Mouse (Mus musculus) embryonic stem cell, embryonic (primary cell): ENCODE measurements around the gene Ascc1.

Experiments
- CTCF ChIA-PET, 4 experiments: fragments of 300-600 bp in 2 of 4; fragments of 350-600 bp in 2 of 4; sonication (Branson Sonifier 250); formaldehyde crosslinking; loops; one replicate each; lab custom pipeline; 2022; ENCODE audit warnings: inconsistent platforms in 2 of 4; lab: Charles Lee
- POLR2A ChIA-PET, 4 experiments: fragments of 300-600 bp in 2 of 4; fragments of 350-600 bp in 2 of 4; sonication (Branson Sonifier 250); formaldehyde crosslinking; loops; one replicate each; lab custom pipeline; 2022; ENCODE audit warnings: antibody characterized with exemption in 4 of 4, inconsistent platforms in 1 of 4; lab: Charles Lee

Ascc1 gene

DNA sequence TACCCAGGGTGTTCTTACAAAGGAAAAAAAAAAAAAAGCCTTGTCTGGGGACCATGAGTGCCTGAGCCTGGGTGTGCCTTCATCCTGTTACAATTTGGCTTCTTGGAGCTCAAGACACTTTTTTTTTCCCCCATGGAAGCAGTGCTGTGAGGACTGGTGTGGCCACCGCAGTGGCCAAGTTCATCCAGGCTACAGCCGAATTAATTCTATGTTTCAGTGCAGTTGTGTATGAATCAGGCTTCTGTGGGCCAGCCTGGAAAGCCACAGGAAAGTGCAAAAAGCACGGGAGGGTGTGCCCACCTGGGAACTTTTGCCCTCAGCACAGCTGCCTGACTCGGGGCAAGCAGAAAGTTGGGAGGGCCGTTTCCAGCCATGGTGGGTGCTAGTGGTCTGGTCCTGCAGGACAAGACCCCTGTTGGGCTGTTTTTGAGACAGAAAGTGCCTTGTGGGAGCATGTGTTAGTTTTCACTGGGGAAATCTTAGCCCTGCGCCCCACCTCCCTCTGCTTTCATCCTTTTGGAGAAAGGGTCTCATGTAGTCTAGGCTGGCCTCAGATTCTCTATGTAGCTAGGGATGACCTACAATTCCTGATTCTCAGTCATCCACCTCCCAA, 32.0 kb upstream of the Ascc1 start:
- ChIA-PET CTCF (interaction anchor here (0.6 to 1.9 kb wide), 10 partner anchors 13 to 481 kb away, joined by 3 to 6 read pairs (median 4); partner anchors contain the start of gene Anapc16 (in 1 of the 4)), POLR2A (interaction anchor here in 3 of 4 experiments (0.6 to 2.3 kb wide), 23 partner anchors 9 to 861 kb away, joined by 3 to 14 read pairs (median 4); partner anchors contain the start of gene Ddit4 (in 2 of the 3))

DNA sequence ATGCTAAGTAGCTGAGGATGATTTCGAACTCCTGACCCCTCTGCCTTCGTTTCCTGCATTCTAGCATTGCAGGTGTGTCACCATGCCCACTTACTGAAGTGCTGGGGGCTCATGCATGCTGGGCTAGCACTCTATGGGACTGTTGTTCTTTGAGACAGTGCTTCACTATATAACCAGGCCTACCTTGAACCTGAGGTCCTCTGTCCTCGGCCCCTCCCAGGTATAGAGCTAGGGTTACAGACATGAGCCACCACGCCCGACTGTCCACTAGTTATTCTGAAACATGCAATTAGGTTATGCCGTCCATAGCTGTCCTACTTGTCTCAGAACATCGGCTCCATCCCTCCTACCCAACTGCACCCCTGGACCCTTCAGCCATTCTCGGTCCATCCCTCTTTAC, 30.8 kb upstream of the Ascc1 start:
- CTCF ChIA-PET, result interaction anchor here in 1 of 4 experiments (1.2 to 1.4 kb wide), 2 partner anchors 14 to 95 kb away, joined by 3 to 5 read pairs; no protein-coding TSS in a partner anchor
- POLR2A ChIA-PET, result interaction anchor here in 3 of 4 experiments (0.9 to 8.8 kb wide), 14 partner anchors 7 to 68 kb away, joined by 3 to 84 read pairs (median 4); partner anchors contain the start of genes Ddit4 (in 2 of the 3), Anapc16 (in 1 of the 3) and Ascc1 (in 1 of the 3)

DNA sequence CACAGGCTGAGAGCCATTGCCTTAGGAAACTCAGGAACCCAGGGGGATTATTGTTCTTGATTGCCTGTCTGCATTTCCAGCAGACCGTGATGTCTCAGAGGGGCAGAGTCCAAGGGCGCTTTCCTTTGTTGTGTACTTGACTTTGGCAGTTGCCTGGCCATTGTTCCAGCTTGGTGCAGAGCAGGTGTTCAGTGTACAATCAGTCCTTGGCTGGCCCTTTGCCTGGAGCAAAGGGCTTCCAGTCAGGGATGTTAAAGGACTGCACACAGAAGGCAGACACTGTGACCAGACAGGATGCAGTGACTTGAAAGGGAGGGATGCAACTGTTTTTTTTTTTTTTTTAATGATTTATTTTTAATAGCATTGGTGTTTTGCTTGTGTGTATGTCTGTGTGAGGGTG, 30.1 kb upstream of the Ascc1 start:
- ChIA-PET CTCF (interaction anchor here in 3 of 4 experiments (0.6 to 1.4 kb wide), 5 partner anchors 13 to 219 kb away, joined by 3 to 8 read pairs (median 4); no protein-coding TSS in a partner anchor), POLR2A (interaction anchor here in 3 of 4 experiments (0.9 to 8.8 kb wide), 15 partner anchors 8 to 69 kb away, joined by 3 to 84 read pairs (median 4); partner anchors contain the start of genes Ddit4 (in 2 of the 3), Anapc16 (in 1 of the 3) and Ascc1 (in 1 of the 3))

DNA sequence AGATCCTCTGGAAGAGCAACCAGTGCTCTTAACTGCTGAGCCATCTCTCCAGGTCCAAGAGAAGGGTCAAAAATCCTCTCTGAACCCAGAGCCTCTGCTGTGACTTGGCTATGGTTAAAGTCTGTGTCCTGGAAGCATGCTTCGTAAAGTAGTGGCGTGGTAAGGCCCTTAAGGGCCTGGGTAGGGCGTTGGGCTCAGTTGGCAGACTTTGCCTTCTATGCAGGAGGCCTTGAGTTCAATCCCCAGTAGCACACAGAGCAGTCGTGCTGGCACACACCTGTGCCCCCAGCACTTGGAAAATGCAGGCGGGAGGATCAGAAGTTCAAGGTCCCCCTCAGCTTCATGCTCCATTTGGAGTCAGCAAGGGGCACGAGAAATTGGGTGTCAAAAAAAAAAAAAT, 29.6 kb upstream of the Ascc1 start:
- ChIA-PET POLR2A (interaction anchor here in 2 of 4 experiments (1.0 to 8.8 kb wide), 10 partner anchors 9 to 70 kb away, joined by 3 to 84 read pairs (median 4); partner anchors contain the start of genes Anapc16 (in 1 of the 2), Ascc1 (in 1 of the 2) and Ddit4 (in 1 of the 2)), CTCF (interaction anchor here in 3 of 4 experiments (0.6 to 2.5 kb wide), 5 partner anchors 8 to 218 kb away, joined by 3 to 10 read pairs (median 4); no protein-coding TSS in a partner anchor)

DNA sequence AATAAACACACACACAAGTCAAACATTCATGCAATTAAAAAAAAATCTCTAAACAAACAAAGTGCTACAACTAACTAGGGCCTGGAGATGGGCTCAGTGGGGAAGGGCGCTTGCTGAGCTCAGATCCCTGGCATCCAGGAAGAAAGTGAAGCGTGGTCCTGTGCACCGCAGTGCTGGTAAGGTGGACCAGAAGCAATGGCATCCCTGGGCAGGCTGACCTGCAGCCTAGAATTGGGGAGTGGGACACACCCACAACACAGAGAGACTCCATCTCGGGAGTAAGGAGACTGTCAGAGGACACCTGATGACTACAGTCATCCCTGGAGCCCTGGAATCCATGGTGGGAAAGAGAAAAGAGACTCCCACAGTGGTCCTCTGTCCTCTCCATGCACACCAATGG, 29.2 kb upstream of the Ascc1 start:
- CTCF ChIA-PET, result interaction anchor here in 3 of 4 experiments (0.7 to 2.5 kb wide), 7 partner anchors 8 to 218 kb away, joined by 3 to 10 read pairs (median 6); no protein-coding TSS in a partner anchor
- POLR2A ChIA-PET, result interaction anchor here in 3 of 4 experiments (0.8 to 8.8 kb wide), 18 partner anchors 9 to 79 kb away, joined by 3 to 84 read pairs (median 7); partner anchors contain the start of genes Anapc16 (in 2 of the 3), Ddit4 (in 2 of the 3) and Ascc1 (in 1 of the 3)

DNA sequence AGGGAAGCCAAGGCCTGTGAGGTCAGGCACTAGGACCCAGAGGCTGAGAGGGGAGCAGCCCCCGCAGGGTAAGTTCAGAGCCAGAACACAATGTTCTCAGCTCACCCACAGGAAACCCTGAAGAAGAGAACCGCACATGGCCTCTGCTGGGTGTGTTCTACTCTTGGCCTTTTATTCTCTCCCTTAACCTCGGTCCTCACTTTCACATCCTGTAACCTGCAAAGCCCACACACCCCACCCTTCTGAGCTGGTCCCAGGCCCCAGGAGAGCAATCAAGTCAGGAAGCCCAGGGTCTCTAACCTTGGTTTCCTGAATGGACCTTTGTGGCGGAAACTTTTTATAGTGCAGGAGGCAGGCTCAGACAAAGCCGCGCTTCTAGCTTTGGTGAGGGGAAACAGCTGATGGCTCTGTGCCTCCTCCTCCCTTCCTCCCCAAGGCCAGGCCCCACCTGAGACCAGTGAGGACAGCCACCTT, 28.4 kb upstream of the Ascc1 start:
- POLR2A ChIA-PET, result interaction anchor here in 3 of 4 experiments (0.6 to 8.8 kb wide), 36 partner anchors 9 to 192 kb away, joined by 3 to 84 read pairs (median 5); partner anchors contain the start of genes Anapc16 (in 2 of the 3), Ddit4 (in 2 of the 3) and Ascc1 (in 1 of the 3)
- CTCF ChIA-PET, result interaction anchor here (0.5 to 2.5 kb wide), 12 partner anchors 9 to 271 kb away, joined by 3 to 10 read pairs (median 4); no protein-coding TSS in a partner anchor

DNA sequence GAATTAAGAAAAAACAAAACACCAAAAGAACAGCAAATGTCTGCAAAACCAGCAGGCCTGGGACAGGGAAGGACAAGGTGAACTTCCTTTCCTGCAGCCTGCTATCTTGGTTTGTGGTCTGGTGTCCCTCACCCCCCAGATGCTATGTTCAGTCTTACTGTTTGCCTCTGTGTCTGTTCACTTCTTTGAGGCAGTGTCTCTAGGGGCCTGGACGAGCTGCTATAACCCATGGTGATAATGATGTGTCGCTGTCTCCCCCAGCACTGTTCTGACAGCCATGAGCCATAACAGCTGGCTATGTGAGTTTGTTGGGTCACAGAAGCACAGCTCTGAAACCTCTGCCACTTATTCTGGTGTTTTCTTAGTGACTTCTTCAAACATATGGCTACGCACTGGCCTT, 27.8 kb upstream of the Ascc1 start:
- ChIA-PET CTCF (interaction anchor here (0.5 to 2.5 kb wide), 12 partner anchors 10 to 270 kb away, joined by 3 to 10 read pairs (median 4); no protein-coding TSS in a partner anchor), POLR2A (interaction anchor here (0.6 to 8.8 kb wide), 34 partner anchors 9 to 1609 kb away, joined by 3 to 84 read pairs (median 5); partner anchors contain the start of genes Ddit4 (in 3 of the 4), Anapc16 (in 1 of the 4) and Ascc1 (in 1 of the 4))

DNA sequence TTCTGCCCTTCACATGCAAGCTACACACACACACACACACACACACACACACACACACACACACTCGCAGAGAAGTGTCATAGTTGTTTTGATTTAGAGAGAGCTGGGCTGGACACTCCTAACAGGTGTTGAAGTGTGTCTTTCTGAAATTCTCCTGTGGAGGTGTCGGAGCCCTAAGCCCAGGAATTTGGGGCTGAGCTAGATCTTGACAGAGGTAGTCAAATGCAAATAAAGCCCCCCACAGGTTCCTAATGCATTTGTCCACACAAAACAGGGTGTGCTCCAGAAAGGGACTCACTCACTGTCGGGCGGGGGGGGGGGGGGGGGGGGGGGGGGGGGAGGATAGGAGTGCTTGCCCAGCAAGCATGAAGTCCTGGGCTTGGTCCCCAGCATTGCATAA, 25.5 kb upstream of the Ascc1 start:
- ChIA-PET CTCF (interaction anchor here (0.6 to 1.7 kb wide), 20 partner anchors 10 to 1877 kb away, joined by 3 to 9 read pairs (median 4); partner anchors contain the start of genes Anapc16 (in 1 of the 4) and Ascc1 (in 1 of the 4)), POLR2A (interaction anchor here (0.6 to 8.8 kb wide), 34 partner anchors 9 to 1480 kb away, joined by 3 to 84 read pairs (median 4); partner anchors contain the start of genes Anapc16 (in 2 of the 4), Ascc1 (in 2 of the 4) and Ddit4 (in 2 of the 4))

DNA sequence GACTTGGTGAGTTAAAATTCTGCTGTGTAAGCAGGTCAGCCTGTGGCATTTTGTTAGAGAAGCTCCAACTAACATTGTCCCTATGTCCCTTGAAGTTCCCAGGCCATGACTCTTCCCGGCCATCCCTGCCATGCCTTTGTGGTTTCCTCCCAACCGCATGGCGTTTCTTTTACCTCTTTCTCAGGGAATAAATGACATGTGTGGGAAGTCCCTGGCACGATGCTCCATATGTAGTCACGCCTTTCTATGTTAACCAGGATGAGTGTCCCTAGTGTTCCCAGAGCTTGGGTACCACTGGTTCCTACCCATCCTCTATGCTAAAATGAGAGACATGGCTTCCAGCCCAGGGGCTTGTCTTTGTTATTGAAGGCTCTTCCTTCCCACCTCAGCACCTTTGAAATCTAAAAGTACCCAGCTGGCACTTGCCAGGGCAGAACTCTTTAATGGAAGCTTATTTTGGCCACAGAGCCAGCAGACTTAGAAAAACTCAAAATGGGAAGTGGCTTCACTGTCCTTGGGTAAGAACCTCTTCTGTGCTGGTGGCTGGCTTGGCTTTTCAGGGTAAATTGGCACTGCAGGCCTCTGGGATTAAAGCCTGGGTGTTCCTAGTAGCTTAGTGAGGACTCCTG, 24.8 kb upstream of the Ascc1 start:
- CTCF ChIA-PET, result interaction anchor here (0.6 to 1.7 kb wide), 17 partner anchors 10 to 957 kb away, joined by 3 to 9 read pairs (median 4); no protein-coding TSS in a partner anchor
- POLR2A ChIA-PET, result interaction anchor here (0.7 to 8.8 kb wide), 28 partner anchors 8 to 202 kb away, joined by 3 to 84 read pairs (median 4); partner anchors contain the start of genes Anapc16 (in 2 of the 4), Ascc1 (in 2 of the 4) and Ddit4 (in 2 of the 4)

DNA sequence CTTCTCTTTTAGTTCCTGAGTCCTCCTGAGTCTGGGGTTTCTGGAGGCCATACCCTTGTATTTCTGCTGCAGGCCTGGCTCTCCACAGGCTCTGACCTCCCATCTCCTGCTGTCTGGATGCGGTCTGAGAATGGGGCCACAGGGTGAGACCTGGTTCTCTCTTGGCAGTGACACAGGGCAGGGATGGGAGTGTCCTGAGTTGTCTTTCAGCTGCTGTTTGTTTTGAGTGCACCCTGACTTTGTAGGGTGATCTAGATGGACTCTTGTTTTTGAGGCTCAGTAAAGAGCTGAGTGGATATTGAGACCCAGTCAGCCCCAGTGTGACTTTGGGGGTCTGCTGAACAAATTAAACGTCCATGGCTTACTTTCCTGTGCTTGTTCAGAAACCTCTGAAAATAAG, 24.2 kb upstream of the Ascc1 start:
- POLR2A ChIA-PET, result interaction anchor here in 2 of 4 experiments (0.8 to 8.8 kb wide), 14 partner anchors 12 to 202 kb away, joined by 3 to 84 read pairs (median 6); partner anchors contain the start of genes Ddit4 (in 2 of the 2), Anapc16 (in 1 of the 2) and Ascc1 (in 1 of the 2)
- CTCF ChIA-PET, result interaction anchor here in 3 of 4 experiments (0.8 to 1.7 kb wide), 4 partner anchors 14 to 84 kb away, joined by 3 to 9 read pairs (median 5); no protein-coding TSS in a partner anchor

DNA sequence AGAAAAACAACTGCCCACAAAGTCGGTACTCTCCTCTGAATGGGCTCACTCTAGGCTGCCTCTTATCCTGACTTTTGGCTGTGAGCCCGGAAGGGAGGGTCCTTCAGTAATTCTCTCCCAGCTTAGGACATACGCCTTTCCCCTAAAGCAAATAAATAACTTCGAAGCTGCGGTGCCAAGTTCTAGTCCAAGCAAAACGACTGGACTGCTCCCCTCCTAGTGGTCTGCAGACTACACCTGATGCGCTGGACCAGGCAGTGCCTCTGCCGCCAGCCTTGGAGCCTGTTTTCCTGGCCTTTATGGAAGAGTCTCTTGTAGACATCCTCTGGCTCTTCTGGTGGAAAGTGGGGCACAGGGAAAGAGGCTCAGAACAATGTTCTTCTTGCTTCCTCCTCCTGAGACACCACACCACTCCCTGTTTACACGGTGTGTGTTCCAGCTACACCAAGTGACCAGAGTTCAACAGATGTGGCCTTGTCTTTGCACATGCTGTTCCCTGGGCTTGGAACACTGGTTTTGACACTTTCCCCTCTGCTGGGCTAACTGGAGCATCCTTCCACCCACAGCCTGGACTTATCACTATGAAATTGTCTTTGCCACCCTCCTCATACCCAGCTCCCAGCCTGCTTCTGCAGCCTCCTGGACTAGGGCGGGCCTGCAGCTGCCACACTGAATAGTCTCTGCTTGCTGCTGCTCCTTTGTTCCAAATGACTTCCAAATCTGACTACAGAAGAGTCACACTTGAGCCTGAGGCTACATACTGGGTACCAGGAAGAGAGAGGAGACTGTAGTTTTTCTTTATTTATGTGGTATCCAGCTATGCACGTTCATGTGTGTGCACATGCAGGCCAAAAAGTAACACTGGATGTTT, 23.5 kb upstream of the Ascc1 start:
- ChIA-PET CTCF (interaction anchor here in 1 of 4 experiments (0.6 kb wide), 1 partner anchor 38 kb away, joined by 5 read pairs; no protein-coding TSS in a partner anchor), POLR2A (interaction anchor here in 2 of 4 experiments (0.6 to 8.8 kb wide), 4 partner anchors 21 to 272 kb away, joined by 3 to 84 read pairs (median 8); partner anchors contain the start of gene Ddit4 (in 1 of the 2))

DNA sequence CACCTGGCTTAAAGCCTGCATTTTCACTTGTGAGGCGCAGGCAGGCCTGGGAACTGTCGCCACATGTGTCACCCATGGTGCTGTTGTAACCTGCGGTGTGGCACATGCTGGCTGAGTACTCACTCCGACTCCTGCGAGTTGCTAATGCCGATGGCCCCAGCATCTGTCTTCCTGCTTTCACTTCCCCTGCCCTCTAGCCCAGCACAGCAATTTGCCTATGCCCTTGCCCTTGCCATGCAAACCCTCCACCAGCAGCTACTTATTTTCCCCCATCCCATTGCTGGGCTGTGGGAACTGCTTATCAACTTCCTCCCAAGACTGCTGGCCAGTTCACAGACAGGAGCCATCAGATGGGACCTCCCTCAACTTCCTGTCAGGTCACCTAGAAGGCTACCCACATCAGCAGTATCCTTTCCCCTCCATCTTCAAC, 21.8 kb upstream of the Ascc1 start:
- CTCF ChIA-PET, result interaction anchor here in 1 of 4 experiments (0.9 to 1.0 kb wide), 2 partner anchors 11 to 14 kb away, joined by 3 read pairs; no protein-coding TSS in a partner anchor
- POLR2A ChIA-PET, result interaction anchor here in 2 of 4 experiments (1.3 to 2.7 kb wide), 7 partner anchors 11 to 73 kb away, joined by 3 to 16 read pairs (median 5); no protein-coding TSS in a partner anchor

DNA sequence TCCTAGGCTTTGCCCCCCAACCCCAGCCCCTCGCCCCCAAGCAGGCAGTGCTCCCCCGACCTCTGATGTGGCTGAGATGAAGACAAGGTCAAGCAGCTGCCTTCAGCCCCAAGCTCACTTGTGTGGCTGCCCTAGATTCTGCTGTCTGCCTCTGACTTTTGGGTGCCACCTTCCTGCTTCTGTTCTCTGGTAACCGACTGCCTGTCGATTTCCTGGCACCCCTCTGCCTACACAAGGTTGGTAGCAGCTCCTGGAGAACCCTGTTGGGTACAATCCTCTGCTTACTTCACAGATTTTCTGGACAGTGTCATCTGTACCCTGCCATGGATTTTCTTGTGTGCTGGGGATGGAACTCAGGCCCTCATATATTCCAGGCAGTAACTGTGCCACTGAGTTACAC, 21.3 kb upstream of the Ascc1 start:
- ChIA-PET CTCF (no interaction called here), POLR2A (interaction anchor here in 3 of 4 experiments (0.6 to 2.7 kb wide), 10 partner anchors 11 to 87 kb away, joined by 3 to 16 read pairs (median 4); partner anchors contain the start of genes Anapc16 (in 1 of the 3) and Ascc1 (in 1 of the 3))

DNA sequence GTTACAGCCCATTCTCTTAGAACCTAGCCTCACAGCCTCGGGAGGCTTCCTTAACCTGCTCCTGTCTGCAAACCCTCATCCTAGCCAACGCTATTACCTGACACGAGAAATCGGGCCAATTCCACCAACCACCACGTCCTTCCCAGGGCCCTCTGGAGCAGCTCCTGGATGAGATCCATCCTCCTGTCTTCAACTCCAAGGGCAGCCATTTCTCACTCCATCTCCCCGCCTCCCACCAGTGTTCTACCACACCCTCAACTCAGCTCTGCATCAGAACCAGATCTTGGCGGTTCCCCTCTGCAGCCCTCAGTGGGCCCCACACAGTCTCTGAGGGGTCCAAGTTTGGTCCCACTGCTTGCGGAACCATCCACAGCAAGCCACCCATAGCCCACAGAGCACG, 20.8 kb upstream of the Ascc1 start:
- ChIA-PET POLR2A (interaction anchor here (0.6 to 2.7 kb wide), 12 partner anchors 10 to 87 kb away, joined by 3 to 16 read pairs (median 4); partner anchors contain the start of genes Anapc16 (in 2 of the 4) and Ascc1 (in 2 of the 4)), CTCF (interaction anchor here in 1 of 4 experiments (1.0 kb wide), 1 partner anchor 15 kb away, joined by 3 read pairs; no protein-coding TSS in a partner anchor)

DNA sequence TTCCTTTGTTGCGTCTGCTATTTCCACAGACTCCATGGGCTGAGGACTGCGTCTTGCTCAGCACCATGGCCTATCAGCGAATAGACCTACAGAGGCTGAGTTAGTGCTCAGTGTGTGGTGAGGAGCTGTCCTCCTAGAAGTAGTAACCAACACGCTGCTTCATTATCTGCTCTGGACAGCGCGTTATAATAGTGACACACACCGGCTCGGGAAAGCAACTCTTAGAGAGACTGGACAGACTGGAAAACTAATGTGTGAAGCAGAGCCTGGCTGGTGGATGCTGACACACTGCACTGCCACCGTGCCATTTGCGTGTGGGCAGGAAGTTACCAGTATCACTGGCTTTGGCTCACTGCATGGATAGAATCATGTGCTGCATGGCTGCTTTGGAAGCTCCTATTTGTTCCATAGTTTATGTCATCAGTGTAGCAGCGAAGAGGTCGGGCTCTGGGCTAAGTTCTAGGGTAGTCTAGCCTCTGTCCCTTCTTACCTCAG, 20.2 kb upstream of the Ascc1 start:
- CTCF ChIA-PET, result interaction anchor here in 2 of 4 experiments (0.6 to 1.0 kb wide), 2 partner anchors 15 to 141 kb away, joined by 3 to 4 read pairs; no protein-coding TSS in a partner anchor

More for the DNA sequence above, 20.2 kb upstream of the Ascc1 start:
- POLR2A ChIA-PET, result interaction anchor here (0.9 to 2.7 kb wide), 15 partner anchors 9 to 88 kb away, joined by 3 to 16 read pairs (median 5); partner anchors contain the start of genes Anapc16 (in 3 of the 4) and Ascc1 (in 3 of the 4)
